Mouse (Mus musculus) right cerebral cortex, adult 2 months (tissue): Measurements from ENCODE around the gene Tmem117.

Source experiments
- DNase-seq, 2 experiments: peaks; one replicate each; pipeline ENCODE4 v3.0.0; 2021 to 2022; ENCODE audit warnings: low spot score in 2 of 2

Gene Tmem117

DNA sequence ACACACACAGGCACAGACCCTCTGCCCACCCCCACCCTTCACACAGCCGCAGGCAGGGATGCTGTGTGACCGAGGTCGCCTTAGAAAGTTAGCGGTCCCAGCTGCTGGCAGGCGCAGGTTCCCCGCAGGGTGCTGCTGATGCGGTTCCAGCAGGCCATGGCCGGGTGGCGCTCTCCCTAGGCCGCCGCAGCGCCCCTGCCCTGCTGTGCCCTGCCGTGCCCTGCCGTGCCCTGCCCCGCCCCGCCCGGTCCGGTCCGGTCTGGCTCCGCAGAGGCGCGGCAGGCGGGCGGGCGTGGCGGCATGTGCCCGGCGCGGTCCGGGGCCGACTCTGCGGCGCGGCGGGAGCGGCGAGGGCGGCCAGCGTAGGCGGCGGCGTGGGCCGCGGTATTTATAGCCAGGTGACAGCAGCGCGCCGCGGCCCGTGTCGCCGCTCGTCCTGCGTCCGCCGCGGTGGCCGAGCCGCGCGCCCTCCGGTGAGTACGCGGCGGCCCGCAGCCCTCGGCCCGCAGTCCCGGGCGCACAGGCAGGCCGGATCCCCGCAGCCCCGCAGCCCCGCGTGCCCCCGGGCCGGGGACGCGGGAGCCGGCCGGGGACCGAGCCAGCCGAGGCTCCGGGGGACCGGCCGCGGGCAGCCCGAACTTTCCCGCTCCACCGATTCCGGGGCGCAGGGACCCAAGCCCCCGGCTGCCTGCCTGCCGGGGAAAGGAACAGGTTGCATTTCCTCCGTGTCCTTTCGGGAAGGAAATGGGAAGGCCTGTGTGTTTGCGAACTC is at the start of gene Tmem117:
TSS of gene Tmem117 (plus strand) at position 403 of the 772 bp plus-strand sequence.
- DNase-seq, result peak in 1 of 2 experiments; percentile 27

- no peak for DNase-seq
Observed at GRCm38 (mm10) chr15:94582000-94582593, 46.9 kb upstream of the Tmem117 start.

DNA sequence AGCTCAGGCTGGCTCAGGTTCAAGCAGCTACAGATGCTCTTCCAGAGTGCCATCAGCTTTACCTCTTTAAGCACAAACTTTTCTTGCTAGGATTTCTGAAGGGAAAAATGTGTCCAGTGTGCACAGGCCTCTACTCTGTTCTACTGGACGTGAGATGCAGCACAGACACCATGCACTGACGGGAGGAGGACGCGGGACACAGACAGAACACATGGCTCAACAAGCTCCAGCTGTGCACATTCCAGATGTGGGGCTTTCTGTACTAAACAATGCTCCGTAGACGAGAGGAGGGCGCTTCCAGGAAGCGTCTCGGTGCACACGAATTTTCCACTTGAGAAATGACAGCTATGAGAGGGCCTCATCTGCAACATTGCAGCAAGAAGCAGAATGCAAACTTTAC is 45.9 kb upstream of the Tmem117 start:
- DNase-seq, result no peak

DNA sequence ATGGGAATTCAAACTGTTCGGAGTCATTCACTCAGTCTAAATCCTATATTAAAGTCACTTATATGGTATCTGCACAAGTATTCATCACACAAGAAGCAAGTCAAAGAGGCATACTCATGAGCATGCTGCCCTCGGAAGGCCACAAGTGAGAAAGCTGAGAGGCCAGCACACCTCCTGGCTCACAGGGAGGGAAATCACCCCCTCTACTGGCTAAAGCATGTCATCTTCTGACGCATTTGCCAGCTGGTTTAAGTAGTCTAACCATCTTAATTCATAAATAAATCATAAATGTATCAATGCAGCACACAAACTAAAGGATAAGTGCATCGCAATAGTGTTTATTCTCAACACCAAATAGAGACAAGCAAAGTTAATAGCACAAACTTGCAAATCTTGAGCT is 44.3 kb upstream of the Tmem117 start:
- no peak for DNase-seq

DNA sequence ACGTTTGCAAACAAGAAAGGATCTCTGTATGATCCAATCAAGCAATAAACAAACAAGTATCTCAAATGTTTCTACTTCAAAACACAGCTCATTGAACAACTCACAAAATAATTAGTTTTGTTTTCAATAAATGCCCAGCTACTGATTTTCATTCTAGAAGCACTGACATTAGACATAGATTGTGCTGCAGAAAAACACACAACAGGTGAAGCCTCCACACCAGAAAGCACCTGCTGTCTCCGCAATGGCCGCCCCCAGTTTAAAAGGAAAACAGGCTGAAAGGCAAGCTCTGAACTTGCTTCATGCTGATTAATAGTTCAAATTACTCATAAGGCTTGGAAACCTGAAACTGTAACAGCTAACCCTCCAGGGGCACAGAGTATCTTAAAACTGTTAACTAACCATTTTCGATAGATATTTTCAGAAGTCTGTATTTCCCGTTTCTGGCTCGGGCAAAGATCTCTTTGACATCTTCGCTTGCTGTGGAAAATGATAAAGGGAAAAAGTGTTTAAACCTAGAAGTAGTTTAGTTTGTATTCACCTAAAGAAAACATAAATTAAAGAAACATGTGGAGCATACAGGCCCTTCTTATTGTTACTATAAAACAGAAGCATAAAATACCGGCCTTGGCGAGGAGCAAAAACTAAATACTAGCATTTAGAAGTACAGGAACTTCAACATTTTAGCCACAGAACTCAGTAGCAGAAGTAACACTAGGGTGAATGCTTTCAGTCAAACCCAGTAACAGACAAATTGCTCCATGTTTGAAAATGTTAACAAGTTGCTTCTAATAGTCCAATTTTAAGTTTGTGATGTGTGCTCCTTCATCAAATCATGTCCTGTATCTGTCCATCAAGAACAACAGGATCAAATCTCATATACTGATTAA is 41.0 kb upstream of the Tmem117 start:
- no peak for DNase-seq

GRCm38 (mm10) chr15:94589219-94590075 is 39.6 kb upstream of the Tmem117 start, which contains the start of gene Twf1:
Gene Twf1, minus strand, starts transcription at chr15:94589889.
- peak; percentile 97 to 98 for DNase-seq

GRCm38 (mm10) chr15:94590083-94590482 is 38.9 kb upstream of the Tmem117 start:
- DNase-seq, result no peak

DNA sequence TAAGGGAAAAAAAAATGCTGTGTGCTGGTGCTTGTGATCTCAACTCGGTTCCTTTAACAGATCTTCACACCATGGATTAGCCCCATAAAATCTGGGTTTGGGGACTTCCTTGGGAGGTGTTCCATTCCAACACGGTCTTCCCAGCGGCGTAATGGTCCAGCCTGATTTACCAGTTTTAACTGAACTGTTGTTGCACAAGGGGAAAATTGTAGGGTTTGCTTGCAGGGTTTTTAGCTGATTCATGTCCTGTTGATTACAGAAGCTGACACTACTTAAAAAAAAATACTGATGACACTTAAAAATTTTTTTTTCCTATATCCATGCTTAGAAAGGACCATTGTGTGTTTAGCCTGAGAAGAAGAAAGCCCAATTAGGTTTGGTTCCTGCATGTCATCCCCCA is 37.7 kb upstream of the Tmem117 start:
- no peak for DNase-seq

- no peak for DNase-seq
Observed at GRCm38 (mm10) chr15:94593586-94593985, 35.4 kb upstream of the Tmem117 start.

- no peak for DNase-seq
Observed at GRCm38 (mm10) chr15:94600145-94600707, 28.8 kb upstream of the Tmem117 start.

DNA sequence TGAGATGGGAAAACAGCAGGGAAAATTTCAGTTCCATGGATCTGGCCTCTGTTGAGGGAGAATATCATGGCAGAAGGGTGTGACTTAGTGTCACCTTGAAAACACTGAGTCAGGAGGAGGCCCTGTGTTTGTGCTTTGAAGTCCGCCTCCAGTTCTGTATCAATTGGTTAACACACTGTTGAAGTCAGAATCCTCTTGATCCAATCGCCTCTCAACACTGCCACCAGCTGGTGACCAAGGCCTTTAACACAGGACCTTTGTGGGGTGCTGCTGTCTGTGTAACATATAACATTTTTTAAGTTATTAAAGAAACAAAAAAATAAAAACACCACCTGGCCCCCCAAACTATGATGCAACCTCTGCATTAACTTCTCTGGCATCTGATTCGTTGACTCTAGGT is 27.7 kb upstream of the Tmem117 start:
- DNase-seq, result peak in 1 of 2 experiments; percentile 37

DNA sequence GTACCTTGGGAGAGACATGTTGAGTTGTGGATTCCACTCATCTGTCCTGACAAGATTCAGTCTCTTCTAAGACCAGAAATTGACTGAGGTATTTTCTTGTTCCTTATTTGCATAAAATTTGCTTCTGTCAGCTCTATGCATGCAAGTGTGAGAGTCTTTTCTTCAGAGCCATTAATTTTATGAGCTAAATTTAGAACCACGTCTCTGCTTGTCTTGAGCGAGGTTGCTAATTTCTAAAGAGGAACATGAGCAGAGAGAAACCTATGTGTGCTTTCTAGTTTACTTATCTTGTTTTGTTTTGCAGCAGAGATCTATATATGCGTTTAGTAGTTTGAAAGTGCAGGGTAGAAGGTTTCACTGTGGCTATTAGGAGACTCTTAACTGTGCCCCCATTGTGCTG is 26.6 kb upstream of the Tmem117 start:
- no peak for DNase-seq

GRCm38 (mm10) chr15:94607768-94608167 is 21.3 kb upstream of the Tmem117 start:
- DNase-seq, result peak in 1 of 2 experiments; percentile 53

DNA sequence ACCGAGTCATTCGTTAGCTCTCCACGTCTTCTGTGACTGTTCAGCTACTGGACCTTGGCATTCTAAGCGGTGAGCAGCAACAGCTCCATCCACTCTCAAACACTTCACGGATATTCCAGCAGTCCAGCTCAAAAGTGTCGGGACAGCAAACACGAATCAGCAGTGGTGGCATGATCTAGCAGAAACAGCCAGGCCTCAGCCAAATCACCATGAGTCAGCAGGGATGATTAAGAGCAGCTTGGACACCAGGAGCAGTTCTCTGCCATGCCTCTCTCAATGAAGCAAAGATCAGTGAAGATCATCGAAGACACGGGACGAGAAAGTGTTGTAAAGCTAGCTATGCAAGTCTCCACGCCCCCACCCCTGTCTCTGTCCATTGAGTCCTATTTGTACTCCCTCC is 13.0 kb upstream of the Tmem117 start:
- no peak for DNase-seq

- no peak for DNase-seq
Observed at GRCm38 (mm10) chr15:94620909-94621308, 8.1 kb upstream of the Tmem117 start.

DNA sequence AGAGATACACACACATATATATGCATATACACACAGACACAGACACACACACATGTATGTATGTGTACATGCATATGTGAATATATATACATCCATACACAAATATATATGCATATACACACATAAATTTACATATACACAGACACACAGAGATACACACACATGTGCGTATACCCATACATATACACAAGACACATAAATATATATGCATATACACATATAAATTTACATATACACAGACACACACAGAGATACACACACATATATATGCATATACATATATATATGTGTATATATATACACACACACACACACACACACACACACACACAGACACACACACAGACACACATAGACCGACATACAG is 586 bp upstream of the Tmem117 start:
- no peak for DNase-seq

DNA sequence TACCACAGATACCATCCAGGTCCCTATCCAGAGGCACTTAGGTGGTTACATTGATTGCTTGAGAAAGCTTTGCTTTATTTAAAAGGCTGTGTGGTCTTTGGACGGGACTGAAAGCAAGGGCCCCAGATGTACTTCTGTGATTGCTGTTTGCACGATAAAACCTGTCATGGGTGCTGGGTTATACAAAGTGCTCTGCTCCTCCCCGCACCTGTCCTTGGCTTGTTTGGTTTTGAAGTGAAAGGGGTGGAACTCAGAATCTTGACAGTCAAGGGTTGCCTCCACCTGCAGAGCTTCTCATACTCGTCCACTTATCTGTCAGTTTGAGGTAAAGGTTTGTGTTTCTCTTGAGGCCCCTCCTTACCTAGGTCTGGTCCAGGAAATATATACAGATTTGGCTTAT is 1.5 kb downstream of the Tmem117 start:
- no peak for DNase-seq

GRCm38 (mm10) chr15:94634524-94634923 is 5.5 kb downstream of the Tmem117 start:
- DNase-seq, result no peak

GRCm38 (mm10) chr15:94638207-94638606 is 9.2 kb downstream of the Tmem117 start:
- no peak for DNase-seq

- DNase-seq, result no peak
Observed at GRCm38 (mm10) chr15:94639126-94639525, 10.1 kb downstream of the Tmem117 start.

GRCm38 (mm10) chr15:94646012-94646411 is 17.0 kb downstream of the Tmem117 start:
- no peak for DNase-seq
